Mouse (Mus musculus) embryonic fibroblast, embryonic 13.5 days (primary cell): ENCODE data around the gene AL732309.1. TPM values are rescaled to one million over a fixed set of nuclear protein-coding genes. Genes with fewer than 3 reads are reported as not detected.

ENCODE experiments used
- H3K27ac ChIP-seq: 2 replicates; pipeline ENCODE4 v1.5.1; 2012; ENCODE audit warnings: low read length, control low read depth, inconsistent platforms; ENCODE audit not compliant: insufficient read depth
- H3K4me1 ChIP-seq: 2 replicates; pipeline ENCODE4 v1.6.1; 2011; ENCODE audit warnings: low read length; ENCODE audit not compliant: control insufficient read depth, insufficient read depth
- H3K4me3 ChIP-seq: 2 replicates; pipeline ENCODE4 v1.5.1; 2011; ENCODE audit warnings: mild to moderate bottlenecking, control low read depth, low read length; ENCODE audit not compliant: insufficient read depth
- CTCF ChIP-seq: IDR thresholded peaks from 2 replicates; pipeline ENCODE4 v1.5.1; 2011; ENCODE audit warnings: mild to moderate bottlenecking, control low read depth, low read length, moderate library complexity, borderline replicate concordance; ENCODE audit not compliant: insufficient read depth
- POLR2A ChIP-seq: IDR thresholded peaks from 2 replicates; pipeline ENCODE4 v1.6.1; 2011; ENCODE audit warnings: low read depth, mild to moderate bottlenecking, control low read depth, low read length, moderate library complexity
- polyA plus RNA-seq: library from polyadenylated mRNA; stranded (reverse); fragments of >200 nt; gene quantifications from 2 replicates; pipeline ENCODE4 v1.2.4, GENCODE M21; 2011; ENCODE audit warnings: low read depth; ENCODE audit not compliant: missing spikeins, insufficient read length

AL732309.1 gene
- polyA plus RNA-seq, 1 experiment: 2.3 TPM

GRCm38 (mm10) chr2:25240723-25241437, 5.8 kb downstream of the AL732309.1 start:
- 0 out of 2 replicates have a peak, but pooled peaks cover 3% of the 10 kb centered on the region for H3K4me1 ChIP-seq
- H3K27ac ChIP-seq: no peak overlapping the region
- H3K4me3 ChIP-seq: 0 out of 2 replicates have a peak overlapping the region, but pooled peaks have one; percentile 8
- TF ChIP-seq CTCF (no peak), POLR2A (no peak; the same call in 1 of the 2 replicates)

GRCm38 (mm10) chr2:25240310-25240709, 6.4 kb downstream of the AL732309.1 start:
- Histone ChIP-seq H3K4me3 (no peak overlapping the region), H3K27ac (no peak overlapping the region), H3K4me1 (0 out of 2 replicates have a peak, but pooled peaks cover 3% of the 10 kb centered on the region)
- TF ChIP-seq POLR2A (no peak), CTCF (no peak)

- TF ChIP-seq CTCF: no peak
- TF ChIP-seq POLR2A: no peak
- 0 out of 2 replicates have a peak, but pooled peaks cover 3% of the 10 kb centered on the region for H3K4me1 ChIP-seq
- no peak overlapping the region for H3K4me3 ChIP-seq
- H3K27ac ChIP-seq: no peak overlapping the region
Measured at GRCm38 (mm10) chr2:25239766-25240165, 6.9 kb downstream of the AL732309.1 start.

- no peak overlapping the region for H3K27ac ChIP-seq
- 0 out of 2 replicates have a peak, but pooled peaks cover 3% of the 10 kb centered on the region for H3K4me1 ChIP-seq
- no peak overlapping the region for H3K4me3 ChIP-seq
- no peak for TF ChIP-seq POLR2A
Measured at GRCm38 (mm10) chr2:25238106-25238505, 8.6 kb downstream of the AL732309.1 start.

- no peak overlapping the region for H3K4me3 ChIP-seq
- H3K4me1 ChIP-seq: 0 out of 2 replicates have a peak, but pooled peaks cover 3% of the 10 kb centered on the region
- no peak overlapping the region for H3K27ac ChIP-seq
- TF ChIP-seq POLR2A (no peak), CTCF (no peak)
Measured at GRCm38 (mm10) chr2:25237522-25237921, 9.1 kb downstream of the AL732309.1 start.

DNA sequence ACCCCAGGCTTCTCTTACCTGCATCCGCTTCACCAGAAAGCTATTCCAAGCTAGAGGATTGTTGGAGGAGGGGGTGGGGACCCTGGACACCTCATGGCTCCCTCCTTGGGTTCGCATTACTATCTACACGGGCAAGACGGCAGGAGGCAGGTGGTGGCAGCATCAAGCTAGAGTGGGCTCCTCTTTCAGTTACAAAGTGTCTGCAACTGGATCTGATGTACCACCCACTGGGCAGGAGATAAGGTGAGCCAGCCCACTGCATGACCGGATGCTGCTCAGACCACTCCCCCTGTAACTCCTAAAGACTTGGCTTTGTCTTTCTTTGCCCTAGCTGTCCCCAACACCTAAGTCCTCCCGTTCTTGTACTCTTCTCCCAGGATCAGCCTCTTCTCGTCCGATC, 10.0 kb downstream of the AL732309.1 start, which contains the start of gene Rnf224:
Rnf224 (minus strand) TSS at position 174 of the 400 bp plus-strand sequence.
- TF ChIP-seq POLR2A (no peak), CTCF (no peak)
- H3K27ac ChIP-seq: no peak within 1 kb of the TSS
- H3K4me1 ChIP-seq: 0 out of 2 replicates have a peak, but pooled peaks cover 3% of the 10 kb centered on the region
- no peak within 1 kb of the TSS for H3K4me3 ChIP-seq

- TF ChIP-seq CTCF (no peak), POLR2A (no peak)
- Histone ChIP-seq H3K4me3 (no peak overlapping the region), H3K27ac (no peak overlapping the region), H3K4me1 (0 out of 2 replicates have a peak, but pooled peaks cover 3% of the 10 kb centered on the region)
Measured at GRCm38 (mm10) chr2:25234551-25235220, 12.0 kb downstream of the AL732309.1 start.

GRCm38 (mm10) chr2:25234050-25234449, 12.6 kb downstream of the AL732309.1 start, which contains the start of gene Slc34a3:
TSS of gene Slc34a3 (minus strand) at chr2:25234364.
- no peak for TF ChIP-seq POLR2A
- TF ChIP-seq CTCF: no peak
- H3K4me1 ChIP-seq: 0 out of 2 replicates have a peak, but pooled peaks cover 3% of the 10 kb centered on the region
- H3K27ac ChIP-seq: no peak within 1 kb of the TSS
- no peak within 1 kb of the TSS for H3K4me3 ChIP-seq

DNA sequence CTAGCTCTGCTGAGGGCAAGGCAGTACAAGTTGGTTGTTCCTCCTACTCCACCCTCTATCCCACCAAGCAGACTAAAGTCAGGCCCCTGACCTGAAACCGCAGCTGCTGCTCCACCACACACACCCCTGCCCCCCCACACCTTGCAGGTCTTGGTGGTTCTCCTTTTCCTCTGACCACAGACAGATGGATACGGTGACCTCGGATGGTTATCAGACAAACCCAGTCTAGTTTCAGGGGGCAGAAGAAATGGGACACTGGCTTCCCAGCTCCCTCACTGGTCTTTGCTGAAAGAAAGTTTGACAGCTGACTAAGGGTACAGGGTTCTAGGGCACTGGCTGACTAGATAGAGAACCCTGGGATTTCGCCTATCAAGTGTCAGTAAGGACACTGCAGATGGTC, 13.2 kb downstream of the AL732309.1 start:
- TF ChIP-seq POLR2A (no peak), CTCF (no peak)
- no peak overlapping the region for H3K27ac ChIP-seq
- H3K4me1 ChIP-seq: 0 out of 2 replicates have a peak, but pooled peaks cover 3% of the 10 kb centered on the region
- no peak overlapping the region for H3K4me3 ChIP-seq

DNA sequence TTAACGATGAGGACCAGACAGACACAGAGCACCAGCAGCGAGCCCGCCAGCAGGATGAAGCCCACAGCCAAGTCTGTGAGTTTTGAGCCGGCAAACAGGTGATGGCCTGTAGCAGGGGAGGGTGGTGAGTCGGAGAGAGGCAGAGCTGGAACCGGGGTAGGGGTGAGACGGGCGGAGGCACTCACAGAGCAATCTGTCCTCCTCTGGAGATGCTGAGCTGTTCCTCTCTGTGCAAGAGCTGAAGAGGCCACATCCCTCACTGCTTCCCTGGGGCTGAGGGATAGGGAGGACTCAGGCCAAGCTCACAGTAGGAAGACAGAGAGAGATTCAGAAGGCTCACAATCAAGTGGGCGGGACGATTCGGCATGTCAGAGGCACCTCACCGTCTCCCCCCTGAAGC, 15.6 kb downstream of the AL732309.1 start:
- no peaks in the 10 kb centered on the region for H3K4me1 ChIP-seq
- no peak overlapping the region for H3K4me3 ChIP-seq
- no peak overlapping the region for H3K27ac ChIP-seq
- TF ChIP-seq POLR2A: no peak
- TF ChIP-seq CTCF: no peak
